Mouse (Mus musculus): ENCODE measurements around the gene Fshr. TPM values are rescaled to one million over a fixed set of nuclear protein-coding genes. Genes with fewer than 3 reads are reported as not detected.

Gene Fshr
- polyA plus RNA-seq, 2 experiments from 2014 or later, result not detected

GRCm38 (mm10) chr17:89032981-89033380, 167.5 kb downstream of the Fshr start:
- ATAC-seq, result no peak

- ATAC-seq, result no peak
Measured at GRCm38 (mm10) chr17:89019518-89019917, 181.0 kb downstream of the Fshr start.

GRCm38 (mm10) chr17:89017002-89017401, 183.5 kb downstream of the Fshr start:
- ATAC-seq, result no peak

- ATAC-seq, result no peak
Measured at GRCm38 (mm10) chr17:89013691-89014090, 186.8 kb downstream of the Fshr start.

- no peak for ATAC-seq
Measured at GRCm38 (mm10) chr17:89009117-89009516, 191.4 kb downstream of the Fshr start.

- ATAC-seq, result no peak
Measured at GRCm38 (mm10) chr17:89008680-89009079, 191.8 kb downstream of the Fshr start.

GRCm38 (mm10) chr17:89005959-89006358, 194.5 kb downstream of the Fshr start:
- ATAC-seq, result no peak

GRCm38 (mm10) chr17:88999907-89000306, 200.6 kb downstream of the Fshr start:
- no peak for ATAC-seq

- ATAC-seq, result no peak
Measured at GRCm38 (mm10) chr17:88998243-88998642, 202.2 kb downstream of the Fshr start.

GRCm38 (mm10) chr17:88991238-88991637, 209.2 kb downstream of the Fshr start:
- no peak for ATAC-seq

GRCm38 (mm10) chr17:88980708-88981355, 219.6 kb downstream of the Fshr start:
- ATAC-seq, result no peak

- ATAC-seq, result no peak
Measured at GRCm38 (mm10) chr17:88974538-88974937, 225.9 kb downstream of the Fshr start.

GRCm38 (mm10) chr17:88966028-88966427, 234.4 kb downstream of the Fshr start:
- no peak for ATAC-seq

- ATAC-seq, result no peak
Measured at GRCm38 (mm10) chr17:88954011-88954410, 246.5 kb downstream of the Fshr start.

GRCm38 (mm10) chr17:88938153-88938681, 262.3 kb downstream of the Fshr start:
- no peak for ATAC-seq

GRCm38 (mm10) chr17:88937341-88938152, 262.9 kb downstream of the Fshr start:
- ATAC-seq, result no peak

GRCm38 (mm10) chr17:88936941-88937340, 263.5 kb downstream of the Fshr start:
- no peak for ATAC-seq
